Mouse (Mus musculus) small intestine, adult 2 months (tissue): Measurements from ENCODE around the gene Hivep3.

ENCODE experiments used
- CTCF ChIP-seq: fragments of 200-500 bp; IDR thresholded peaks from 2 replicates; pipeline ENCODE4 v1.5.1; 2012; ENCODE audit warnings: low read depth, mild to moderate bottlenecking, control low read depth, inconsistent platforms, low read length, moderate library complexity, mixed read lengths; ENCODE audit not compliant: insufficient replicate concordance, insufficient read length; ENCODE audit errors: extremely low read depth
- POLR2A ChIP-seq: fragments of 200-500 bp; IDR thresholded peaks from 2 replicates; pipeline ENCODE4 v1.6.1; 2012; ENCODE audit warnings: low read depth, mild to moderate bottlenecking, control low read depth, inconsistent platforms, low read length, moderate library complexity

DNA sequence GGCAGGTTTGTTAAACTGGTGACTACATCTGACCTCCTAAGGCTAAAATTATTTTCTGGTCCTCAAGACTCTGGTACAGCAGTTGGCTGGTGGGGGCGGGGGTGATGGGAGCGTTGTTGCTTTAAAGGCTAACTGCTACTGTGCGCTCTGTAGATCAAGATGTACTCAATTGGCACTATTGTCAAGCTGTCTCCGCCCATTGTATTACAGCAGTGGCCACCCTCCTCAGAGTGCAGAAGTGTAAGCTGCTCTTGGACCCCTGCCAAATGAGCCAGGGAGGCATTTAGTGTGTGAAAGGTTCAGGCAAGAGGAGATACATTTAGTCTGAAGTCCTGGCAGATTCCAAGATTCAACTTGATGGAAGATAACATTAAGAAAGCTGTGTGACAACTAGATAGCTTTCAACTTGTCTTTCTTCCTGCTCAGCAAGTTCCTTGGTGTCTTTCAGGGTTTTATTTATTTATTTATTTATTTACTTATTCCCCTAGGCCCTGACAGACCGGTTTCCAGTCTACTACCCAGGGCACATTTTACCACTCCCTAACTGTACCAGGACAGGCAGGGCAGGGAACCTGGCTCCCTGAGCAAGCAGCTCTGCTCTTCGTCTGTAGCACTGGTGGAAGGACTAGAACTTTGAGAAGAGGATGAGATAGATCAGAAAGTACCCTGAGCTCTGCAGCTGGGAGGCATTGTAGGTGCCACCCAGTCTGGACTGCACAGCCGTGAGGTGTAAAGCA, 83.2 kb downstream of the Hivep3 start:
- TF ChIP-seq CTCF (no peak), POLR2A (no peak)
